Mouse (Mus musculus): ENCODE measurements around the gene Kcnj15. TPM values are rescaled to one million over a fixed set of nuclear protein-coding genes. Genes with fewer than 3 reads are reported as not detected.
A peak's percentile ranks its signal among the peaks of the same experiment; 100 is the strongest.

Gene Kcnj15
- polyA plus RNA-seq, 1 experiment from 2014 or later = 15.8 TPM

DNA sequence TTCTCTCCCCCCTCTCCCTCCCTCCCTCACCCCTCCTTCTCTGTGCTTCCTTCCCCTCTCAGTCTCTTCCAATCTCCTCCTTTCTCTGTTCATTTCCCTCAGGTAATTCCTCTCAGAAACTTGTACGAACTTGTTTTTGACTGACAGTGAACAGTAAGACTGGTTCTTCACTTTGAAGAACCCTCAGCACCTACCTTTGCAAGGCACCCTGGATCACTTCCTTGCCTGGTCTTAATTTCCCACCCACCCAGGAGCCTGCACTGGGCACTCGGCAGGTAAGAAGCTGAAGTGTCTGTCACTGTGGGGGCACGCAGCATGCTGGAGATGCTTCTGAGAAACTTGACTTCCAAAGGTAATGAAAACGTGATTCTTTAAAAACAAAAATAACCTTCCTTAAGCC lies 742 bp downstream of the Kcnj15 start:
- Histone ChIP-seq H3K36me3 (ENCODE audit: insufficient read depth, low read length) (no peaks in the 10 kb centered on the region), H3K4me2 (replicated peaks; ENCODE audit: low read depth, low read length) (peak overlapping the region; percentile 42), H3K27ac (ENCODE audit: low read length) (peak overlapping the region; percentile 71), H3K4me1 (ENCODE audit: insufficient read depth, low read depth, low read length) (no peaks in the 10 kb centered on the region), H3K27me3 (replicated peaks; ENCODE audit: insufficient read depth, low read length) (no peaks in the 10 kb centered on the region), H3K4me3 (ENCODE audit: low read depth, low read length) (peak overlapping the region; percentile 23), H3K9ac (replicated peaks; ENCODE audit: low read depth) (peak overlapping the region; percentile 43; the same call in 1 of the 2 replicates), H3K9me3 (ENCODE audit: low read length) (no peaks in the 10 kb centered on the region)
- peak; percentile 52 for ATAC-seq
- DNase-seq (ENCODE audit: low spot score) = peak; percentile 65
- TF ChIP-seq EP300 (IDR thresholded peaks at IDR 0.05) = no peak
- TF ChIP-seq CTCF (IDR thresholded peaks at IDR 0.05) = no peak
- 12% methylated on average over 4 of the region's 4 CpGs for WGBS

DNA sequence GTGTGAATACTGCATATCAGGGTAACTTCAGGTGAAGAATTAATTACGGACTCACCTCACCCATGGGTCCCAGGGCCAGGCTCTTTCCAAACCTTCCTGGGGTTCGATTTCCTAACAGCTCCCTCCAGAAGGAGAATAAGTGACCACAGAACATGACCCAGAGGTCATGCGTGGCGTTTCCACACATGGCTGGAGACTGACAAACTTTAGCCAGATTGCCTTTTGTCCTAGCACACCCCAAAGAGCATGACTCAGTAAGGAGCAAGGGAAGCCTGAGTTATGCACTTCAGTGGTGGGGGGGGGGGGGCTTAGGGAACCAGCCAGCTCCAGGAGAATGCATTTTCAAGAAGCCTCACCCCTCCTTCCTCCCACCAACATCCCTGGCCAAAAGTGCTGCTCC lies 2.1 kb downstream of the Kcnj15 start:
- Histone ChIP-seq H3K36me3 (ENCODE audit: insufficient read depth, low read length) (no peaks in the 10 kb centered on the region), H3K4me2 (replicated peaks; ENCODE audit: low read depth, low read length) (peak overlapping the region; percentile 42), H3K9me3 (ENCODE audit: low read length) (no peaks in the 10 kb centered on the region), H3K4me3 (ENCODE audit: low read depth, low read length) (peak overlapping the region; percentile 23; the same call in 1 of the 2 replicates), H3K4me1 (ENCODE audit: insufficient read depth, low read depth, low read length) (peaks cover 5% of the 10 kb centered on the region; the same call in 1 of the 2 replicates), H3K27me3 (replicated peaks; ENCODE audit: insufficient read depth, low read length) (no peaks in the 10 kb centered on the region), H3K27ac (ENCODE audit: low read length) (peak overlapping the region; percentile 71), H3K9ac (replicated peaks; ENCODE audit: low read depth) (peak overlapping the region; percentile 43; the same call in 1 of the 2 replicates)
- 50% methylated on average over 4 of the region's 4 CpGs for WGBS
- TF ChIP-seq EP300 (IDR thresholded peaks at IDR 0.05) (0 out of 2 replicates have a peak, but pooled peaks have one; percentile 10), CTCF (IDR thresholded peaks at IDR 0.05) (no peak)
- peak; percentile 71 for DNase-seq (ENCODE audit: low spot score)
- ATAC-seq = peak; percentile 57

DNA sequence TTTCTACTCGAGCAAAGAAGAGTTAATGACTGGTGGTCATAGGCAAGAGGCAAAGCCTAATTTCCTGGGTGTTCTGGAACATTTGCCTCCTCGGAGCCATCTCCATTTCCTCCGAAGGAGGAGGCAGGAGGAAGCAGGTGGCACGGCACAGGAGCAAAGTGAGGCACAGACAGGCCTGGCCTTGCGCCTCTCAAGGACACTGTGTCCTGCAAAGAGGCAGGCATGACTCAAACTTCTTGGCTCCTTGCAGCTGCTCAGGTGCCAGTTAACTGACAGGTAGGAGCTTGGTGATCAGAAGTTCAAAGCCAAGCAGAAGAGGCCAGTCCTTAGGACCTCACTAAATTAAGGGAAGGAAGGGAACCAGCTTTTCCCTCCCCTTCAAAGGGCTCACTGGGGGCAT lies 3.3 kb downstream of the Kcnj15 start:
- Histone ChIP-seq H3K36me3 (ENCODE audit: insufficient read depth, low read length) (no peaks in the 10 kb centered on the region), H3K9ac (replicated peaks; ENCODE audit: low read depth) (no peak overlapping the region), H3K27ac (ENCODE audit: low read length) (peak overlapping the region; percentile 71; the same call in 1 of the 2 replicates), H3K9me3 (ENCODE audit: low read length) (no peaks in the 10 kb centered on the region), H3K4me2 (replicated peaks; ENCODE audit: low read depth, low read length) (peak overlapping the region; percentile 42), H3K4me1 (ENCODE audit: insufficient read depth, low read depth, low read length) (peaks cover 5% of the 10 kb centered on the region; the same call in 1 of the 2 replicates), H3K4me3 (ENCODE audit: low read depth, low read length) (no peak overlapping the region), H3K27me3 (replicated peaks; ENCODE audit: insufficient read depth, low read length) (no peaks in the 10 kb centered on the region)
- TF ChIP-seq CTCF (IDR thresholded peaks at IDR 0.05) (no peak), EP300 (IDR thresholded peaks at IDR 0.05) (0 out of 2 replicates have a peak, but pooled peaks have one; percentile 29)
- DNase-seq (ENCODE audit: low spot score) = peak; percentile 44
- no peak for ATAC-seq
- 44% methylated on average over 5 of the region's 5 CpGs for WGBS

DNA sequence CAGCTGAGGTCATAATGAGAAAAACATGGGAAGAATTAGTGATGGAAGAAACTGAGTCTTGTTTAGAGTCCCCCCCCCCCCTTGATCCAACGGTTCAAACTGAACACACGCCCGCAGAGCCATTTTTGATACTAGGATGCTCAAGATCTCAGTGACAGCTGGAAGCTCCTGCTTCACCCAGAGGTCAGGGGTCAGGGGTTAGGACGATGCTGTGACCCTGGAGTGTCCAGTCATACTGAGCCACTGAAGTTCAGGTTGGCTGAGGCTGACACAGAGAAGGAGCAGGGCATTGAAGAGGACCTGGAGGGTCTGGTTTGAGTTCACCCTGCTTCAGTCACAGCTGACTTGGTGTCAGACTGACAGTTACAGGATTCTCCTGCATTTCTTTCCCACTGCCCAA lies 4.4 kb downstream of the Kcnj15 start:
- TF ChIP-seq CTCF (IDR thresholded peaks at IDR 0.05) (no peak), EP300 (IDR thresholded peaks at IDR 0.05) (no peak)
- H3K36me3 ChIP-seq (ENCODE audit: insufficient read depth, low read length) = no peaks in the 10 kb centered on the region
- no peaks in the 10 kb centered on the region for H3K27me3 ChIP-seq (replicated peaks; ENCODE audit: insufficient read depth, low read length)
- H3K4me1 ChIP-seq (ENCODE audit: insufficient read depth, low read depth, low read length) = peaks cover 5% of the 10 kb centered on the region; the same call in 1 of the 2 replicates
- H3K27ac ChIP-seq (ENCODE audit: low read length) = peak overlapping the region; percentile 44; the same call in 1 of the 2 replicates
- no peak overlapping the region for H3K4me2 ChIP-seq (replicated peaks; ENCODE audit: low read depth, low read length)
- no peak overlapping the region for H3K9ac ChIP-seq (replicated peaks; ENCODE audit: low read depth)
- ATAC-seq = no peak
- DNase-seq (ENCODE audit: low spot score) = no peak
- 71% methylated on average over 4 of the region's 4 CpGs for WGBS
- H3K9me3 ChIP-seq (ENCODE audit: low read length) = no peaks in the 10 kb centered on the region
- no peak overlapping the region for H3K4me3 ChIP-seq (ENCODE audit: low read depth, low read length)

DNA sequence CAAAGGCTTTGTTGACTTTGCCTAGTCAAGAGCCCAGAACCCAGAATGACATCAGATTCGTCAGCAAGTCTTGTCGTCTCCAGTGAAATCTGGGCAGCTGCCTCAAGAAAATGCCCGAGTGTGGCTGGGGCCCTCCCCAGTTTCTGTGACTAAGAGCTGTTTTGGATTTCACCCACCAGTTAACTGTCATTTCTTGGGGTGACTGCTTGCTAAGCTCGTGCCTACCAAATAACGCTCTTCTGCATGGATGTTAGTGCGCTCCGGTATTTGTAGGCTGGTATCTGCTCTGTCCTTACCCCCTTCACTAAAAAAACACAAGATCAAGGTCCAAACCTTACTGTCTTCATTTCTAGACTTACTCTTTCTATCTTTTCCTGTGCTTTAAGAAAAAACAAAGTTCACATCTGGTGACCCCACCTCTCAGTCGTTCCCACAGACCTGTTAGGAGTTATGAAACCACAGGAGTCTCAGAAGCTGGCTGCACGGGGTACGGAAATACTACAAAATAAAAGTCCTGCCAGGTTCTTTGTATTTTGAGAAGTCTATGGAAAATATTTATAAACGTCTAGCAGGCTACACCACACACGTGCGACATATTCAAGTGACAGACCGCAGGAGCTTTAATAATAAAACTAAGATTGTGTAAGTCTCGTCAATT lies 5.5 kb downstream of the Kcnj15 start:
- no peaks in the 10 kb centered on the region for H3K27me3 ChIP-seq (replicated peaks; ENCODE audit: insufficient read depth, low read length)
- H3K27ac ChIP-seq (ENCODE audit: low read length) = peak overlapping the region; percentile 44; the same call in 1 of the 2 replicates
- TF ChIP-seq CTCF (IDR thresholded peaks at IDR 0.05) (no peak), EP300 (IDR thresholded peaks at IDR 0.05) (0 out of 2 replicates have a peak, but pooled peaks have one; percentile 4)
- no peaks in the 10 kb centered on the region for H3K9me3 ChIP-seq (ENCODE audit: low read length)
- WGBS = 60% methylated on average over 15 of the region's 15 CpGs
- no peak overlapping the region for H3K4me3 ChIP-seq (ENCODE audit: low read depth, low read length)
- DNase-seq (ENCODE audit: low spot score) (peak; percentile 44), ATAC-seq (no peak)
- H3K36me3 ChIP-seq (ENCODE audit: insufficient read depth, low read length) = no peaks in the 10 kb centered on the region
- peaks cover 5% of the 10 kb centered on the region; the same call in 1 of the 2 replicates for H3K4me1 ChIP-seq (ENCODE audit: insufficient read depth, low read depth, low read length)
- 0 out of 2 replicates have a peak overlapping the region, but pooled peaks have one; percentile 8 for H3K4me2 ChIP-seq (replicated peaks; ENCODE audit: low read depth, low read length)
- no peak overlapping the region for H3K9ac ChIP-seq (replicated peaks; ENCODE audit: low read depth)

DNA sequence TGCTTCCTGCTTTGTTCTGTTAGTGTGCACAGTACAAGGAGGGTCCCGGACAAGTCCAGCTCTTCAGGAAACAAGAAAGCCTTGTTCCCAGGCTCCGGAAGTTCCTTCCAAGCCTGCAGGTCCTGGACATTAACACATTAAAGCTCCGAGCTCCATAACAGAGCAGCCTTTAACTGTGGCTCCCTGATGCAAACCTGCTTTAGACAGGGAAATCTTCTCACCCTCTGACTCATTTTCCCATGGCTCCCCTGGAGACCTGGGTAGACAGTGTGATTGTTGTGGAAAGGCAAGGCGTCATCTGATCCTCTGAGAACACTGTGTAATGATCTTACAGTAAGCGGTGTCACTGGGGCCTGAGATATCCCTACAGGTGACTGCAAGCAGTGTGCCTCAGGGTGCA lies 7.0 kb downstream of the Kcnj15 start:
- TF ChIP-seq CTCF (IDR thresholded peaks at IDR 0.05) (no peak), EP300 (IDR thresholded peaks at IDR 0.05) (no peak)
- no peaks in the 10 kb centered on the region for H3K36me3 ChIP-seq (ENCODE audit: insufficient read depth, low read length)
- ATAC-seq (peak; percentile 7; the same call in 1 of the 2 replicates), DNase-seq (ENCODE audit: low spot score) (no peak)
- peaks cover 5% of the 10 kb centered on the region; the same call in 1 of the 2 replicates for H3K4me1 ChIP-seq (ENCODE audit: insufficient read depth, low read depth, low read length)
- no peaks in the 10 kb centered on the region for H3K9me3 ChIP-seq (ENCODE audit: low read length)
- H3K4me2 ChIP-seq (replicated peaks; ENCODE audit: low read depth, low read length) = no peak overlapping the region
- H3K27ac ChIP-seq (ENCODE audit: low read length) = no peak overlapping the region
- H3K27me3 ChIP-seq (replicated peaks; ENCODE audit: insufficient read depth, low read length) = no peaks in the 10 kb centered on the region
- H3K9ac ChIP-seq (replicated peaks; ENCODE audit: low read depth) = no peak overlapping the region
- H3K4me3 ChIP-seq (ENCODE audit: low read depth, low read length) = no peak overlapping the region
- 46% methylated on average over 5 of the region's 5 CpGs for WGBS

Measured in lung, postnatal 0 days (tissue).